Mouse (Mus musculus) adrenal gland, postnatal 10 days (tissue): ENCODE measurements around the gene Large1. TPM values are rescaled to one million over a fixed set of nuclear protein-coding genes. Genes with fewer than 3 reads are reported as not detected.
"Not testable (repeated sequence)": the region's sequence is repeated elsewhere in the genome, so short reads cannot be mapped to it uniquely, and the experiment has no call there.

Source experiments
- DNase-seq: peaks from one replicate; pipeline ENCODE4 v3.0.0; 2021; ENCODE audit warnings: mixed read lengths
- total RNA-seq, 2 experiments: library from RNA; stranded (reverse); gene quantifications; 2 replicates each; pipeline ENCODE4 v1.2.3; 2021

The Large1 gene
- total RNA-seq, 2 experiments from 2014 or later: 20.9 to 25.7 TPM

DNA sequence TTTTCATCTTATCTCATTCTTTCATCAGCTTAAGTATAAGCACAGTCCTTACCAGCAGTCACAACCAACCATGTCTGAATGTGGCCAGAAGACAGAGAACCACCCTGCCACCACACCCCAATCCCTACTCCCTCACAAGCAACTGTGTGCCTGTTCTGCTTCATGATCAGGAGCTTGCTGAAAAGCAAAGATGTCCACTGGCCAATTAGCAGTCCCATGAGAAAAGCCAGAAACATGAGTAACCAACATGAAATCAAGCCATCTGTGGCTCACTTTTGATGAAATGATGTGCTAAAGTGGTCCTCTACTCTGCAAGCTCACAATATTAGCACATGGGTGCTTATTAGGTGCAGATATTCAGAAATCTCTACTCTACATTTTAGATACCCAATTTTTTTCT is 57.8 kb downstream of the Large1 start:
- DNase-seq: no peak

DNA sequence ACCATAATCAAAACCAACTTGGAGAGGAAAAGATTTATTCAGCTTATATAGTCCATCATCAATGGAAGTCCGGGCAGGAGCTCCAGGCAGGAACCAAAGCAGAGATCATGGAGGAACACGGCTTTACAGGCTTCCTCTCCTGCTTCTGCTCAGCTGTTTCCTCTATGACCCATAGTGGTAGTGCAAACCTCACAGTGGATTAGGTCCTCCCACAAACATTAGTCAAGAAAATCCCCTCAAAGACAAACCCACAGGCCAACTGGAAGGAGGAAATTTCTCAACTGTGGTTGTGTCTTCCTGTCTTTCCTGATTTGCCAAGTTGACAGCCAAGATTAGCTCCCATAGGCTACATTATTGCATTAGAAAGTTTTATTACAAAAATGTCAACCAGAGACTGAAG is 59.7 kb downstream of the Large1 start:
- DNase-seq: no peak

DNA sequence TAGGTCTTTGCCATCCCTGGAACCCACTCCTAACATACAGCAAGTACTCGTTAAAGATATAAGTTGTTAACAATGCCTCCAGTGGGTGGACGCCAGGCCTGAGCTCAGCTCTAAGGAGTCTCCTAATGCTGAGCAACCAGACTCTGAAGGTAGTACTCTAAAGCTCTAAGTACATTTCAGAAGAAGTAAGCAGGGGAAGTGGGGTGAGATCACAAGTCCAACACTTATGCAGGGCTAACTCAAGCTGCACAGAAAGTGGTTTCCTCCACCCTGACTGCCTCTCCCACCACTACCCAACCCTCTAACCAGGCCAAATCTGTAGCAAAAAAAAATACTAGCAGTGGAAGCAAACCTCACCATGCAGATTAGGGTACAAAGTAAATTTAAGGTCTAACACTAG is 61.7 kb downstream of the Large1 start:
- no peak for DNase-seq

DNA sequence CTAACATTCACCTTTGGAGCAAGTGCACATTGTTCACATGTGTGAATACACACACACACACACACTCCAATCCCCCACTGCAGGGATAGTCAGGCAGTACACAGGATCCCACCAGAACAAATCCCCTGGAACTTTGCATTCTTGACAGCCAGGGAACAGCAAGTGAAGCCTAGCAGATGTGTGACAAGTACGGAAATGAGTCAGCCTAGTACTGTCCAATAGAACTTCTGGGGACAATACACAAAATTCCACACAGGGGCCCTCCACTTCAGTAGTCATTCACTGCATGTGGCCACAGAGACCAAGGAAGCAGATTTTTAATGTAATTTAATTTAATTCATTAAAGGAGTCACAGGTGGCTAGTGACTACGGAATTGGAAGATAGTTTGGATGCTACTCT is 62.7 kb downstream of the Large1 start:
- DNase-seq: no peak

- no peak for DNase-seq
Measured at GRCm38 (mm10) chr8:73289831-73290230, 63.5 kb downstream of the Large1 start.

DNA sequence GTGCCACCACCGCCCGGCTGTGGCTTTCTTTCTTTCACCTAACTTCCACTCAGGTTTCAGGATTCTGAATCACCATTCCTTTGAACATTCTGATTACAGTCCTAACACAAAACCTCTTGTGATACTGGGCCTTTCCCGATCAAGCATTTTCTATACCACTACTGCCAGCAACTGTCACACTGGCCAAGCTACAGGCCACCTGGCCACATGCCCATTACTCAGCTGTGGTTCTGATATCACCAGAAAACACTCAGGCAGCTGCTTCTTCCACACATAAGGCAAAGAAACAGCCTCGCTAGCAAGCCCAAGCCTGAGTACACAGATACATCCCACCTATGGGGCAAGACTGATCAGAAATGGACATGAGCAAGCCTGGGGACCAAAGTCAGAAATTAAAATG is 71.3 kb downstream of the Large1 start:
- DNase-seq: peak; percentile 32

DNA sequence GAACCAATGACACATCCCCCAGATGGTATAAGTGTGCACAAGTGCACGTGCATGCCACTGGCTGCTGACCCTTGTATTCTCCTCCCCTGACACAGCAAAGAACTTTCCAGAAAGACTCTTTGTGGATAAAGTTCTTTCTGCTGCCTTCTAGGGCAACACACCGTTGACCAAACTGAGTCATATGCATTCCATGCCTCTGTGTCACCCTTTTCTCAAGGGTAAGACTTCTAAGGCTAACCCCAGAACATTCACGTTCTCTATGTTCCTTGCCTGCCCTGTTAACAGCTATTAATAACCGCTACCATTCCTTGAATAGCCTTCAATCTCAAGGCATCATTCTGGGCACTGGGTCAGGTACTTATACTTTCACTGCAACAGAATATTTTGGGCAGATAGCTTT is 77.3 kb downstream of the Large1 start:
- DNase-seq: no peak

DNA sequence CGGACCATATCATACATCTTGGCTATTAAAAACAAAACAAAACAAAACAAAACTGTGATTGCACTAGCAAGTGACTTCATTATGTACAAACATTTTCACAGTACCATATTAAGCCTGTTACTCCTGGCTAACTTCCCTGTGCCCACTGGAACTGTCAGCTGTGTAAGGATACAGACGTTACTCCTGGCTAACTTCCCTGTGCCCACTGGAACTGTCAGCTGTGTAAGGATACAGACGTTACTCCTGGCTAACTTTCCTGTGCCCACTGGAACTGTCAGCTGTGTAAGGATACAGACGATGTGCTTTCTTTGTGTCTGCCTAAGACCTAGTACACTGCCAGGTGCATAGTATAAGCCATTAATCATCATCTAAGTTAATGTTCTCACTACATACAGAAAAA is 77.9 kb downstream of the Large1 start:
- DNase-seq: not testable (repeated sequence)

GRCm38 (mm10) chr8:73273150-73273549 is 80.2 kb downstream of the Large1 start:
- no peak for DNase-seq

GRCm38 (mm10) chr8:73270991-73271390 is 82.3 kb downstream of the Large1 start:
- DNase-seq: no peak

- DNase-seq: peak; percentile 75
Measured at GRCm38 (mm10) chr8:73257981-73258380, 95.4 kb downstream of the Large1 start.

GRCm38 (mm10) chr8:73244186-73244585 is 109.2 kb downstream of the Large1 start:
- peak; percentile 28 for DNase-seq

GRCm38 (mm10) chr8:73242066-73242465 is 111.3 kb downstream of the Large1 start:
- no peak for DNase-seq

DNA sequence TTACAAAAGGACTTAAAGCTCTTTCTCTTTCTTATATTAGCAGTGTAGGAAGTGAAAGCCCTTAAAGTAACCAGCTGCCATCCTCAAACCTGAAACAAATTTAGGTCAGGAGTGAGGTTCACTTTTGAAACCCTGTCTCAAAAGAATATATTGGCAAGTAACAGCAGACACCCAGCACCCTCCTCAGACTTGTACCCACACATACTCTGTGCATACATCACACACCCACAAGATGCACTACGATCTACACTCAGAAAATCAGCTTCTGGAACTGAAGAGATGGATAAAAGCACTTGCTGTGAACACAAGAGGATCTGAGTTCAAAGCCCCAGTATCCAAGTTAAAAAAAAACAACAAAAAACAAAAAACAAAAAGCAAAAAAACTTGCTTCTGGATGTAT is 119.1 kb downstream of the Large1 start:
- DNase-seq: no peak

DNA sequence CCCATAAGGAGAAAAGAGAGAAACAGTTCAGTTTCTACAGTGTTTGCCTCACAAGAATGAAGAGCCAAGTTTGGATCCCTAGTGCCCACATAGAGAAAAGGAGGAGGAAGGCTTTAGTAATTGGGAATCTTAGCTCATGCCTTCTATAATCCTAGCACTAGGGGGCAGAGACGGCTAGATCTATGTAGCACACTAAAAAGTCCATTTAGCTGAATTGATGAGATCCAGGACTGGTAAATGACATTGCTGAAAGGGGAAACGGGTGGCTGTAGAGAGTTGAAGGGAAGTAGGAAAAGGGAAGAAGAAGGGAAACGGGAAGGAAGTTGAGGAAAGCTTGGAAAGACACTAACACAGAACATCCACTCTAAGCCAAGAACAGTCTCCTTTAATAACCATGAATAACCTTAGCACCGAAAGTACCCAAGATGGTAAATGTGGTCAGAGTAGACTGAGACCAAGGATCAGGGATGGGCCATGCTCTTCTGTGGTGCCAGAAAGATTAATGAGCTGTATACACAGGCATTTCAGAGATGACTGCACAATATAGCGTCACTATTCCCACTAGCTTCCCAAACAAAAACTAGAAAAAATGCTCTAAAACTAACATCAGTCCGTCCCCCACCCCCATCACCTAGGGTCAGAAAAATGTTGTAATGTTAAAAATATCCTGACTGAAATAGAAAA is 119.8 kb downstream of the Large1 start:
- DNase-seq: peak; percentile 48

DNA sequence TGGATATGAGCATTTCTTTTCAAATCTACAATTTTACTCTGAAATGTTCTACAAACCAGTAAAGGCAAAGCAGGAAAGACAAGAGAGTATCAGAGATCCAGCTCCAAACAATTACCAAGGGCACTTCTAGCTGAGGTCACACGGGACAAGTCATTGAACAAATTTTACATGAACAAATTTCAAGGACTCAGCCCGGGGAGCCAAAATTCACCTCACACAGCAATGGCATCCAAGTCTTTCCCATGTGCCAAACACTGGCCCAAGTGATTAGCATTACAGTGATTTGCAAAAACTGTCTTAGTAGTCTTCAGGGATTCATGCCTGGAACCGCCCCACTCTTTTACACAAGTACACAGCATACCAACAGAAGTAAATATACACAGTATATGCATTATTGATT is 126.5 kb downstream of the Large1 start:
- DNase-seq: peak; percentile 43

DNA sequence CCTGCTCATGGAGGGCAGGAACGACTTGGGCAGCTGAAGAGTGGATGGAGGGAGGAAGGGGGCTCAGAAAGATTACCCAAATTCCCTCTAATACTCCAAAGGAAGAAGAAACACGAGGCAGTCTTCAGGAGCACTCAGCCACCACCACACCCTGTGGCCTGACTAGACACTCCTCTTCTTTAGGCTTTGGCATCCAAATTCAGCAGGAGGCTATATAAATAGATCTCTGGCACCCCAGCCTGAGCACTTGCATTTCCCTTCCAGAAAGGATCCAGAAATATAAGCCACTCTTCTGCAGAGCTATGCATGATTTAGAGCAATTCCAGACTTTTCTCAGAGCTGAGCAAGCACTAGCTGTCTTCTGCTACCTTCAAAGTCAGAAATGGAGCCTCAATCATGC is 127.7 kb downstream of the Large1 start:
- DNase-seq: no peak

GRCm38 (mm10) chr8:73219178-73219811 is 134.0 kb downstream of the Large1 start:
- no peak for DNase-seq

- DNase-seq: no peak
Measured at GRCm38 (mm10) chr8:73206831-73207230, 146.5 kb downstream of the Large1 start.

DNA sequence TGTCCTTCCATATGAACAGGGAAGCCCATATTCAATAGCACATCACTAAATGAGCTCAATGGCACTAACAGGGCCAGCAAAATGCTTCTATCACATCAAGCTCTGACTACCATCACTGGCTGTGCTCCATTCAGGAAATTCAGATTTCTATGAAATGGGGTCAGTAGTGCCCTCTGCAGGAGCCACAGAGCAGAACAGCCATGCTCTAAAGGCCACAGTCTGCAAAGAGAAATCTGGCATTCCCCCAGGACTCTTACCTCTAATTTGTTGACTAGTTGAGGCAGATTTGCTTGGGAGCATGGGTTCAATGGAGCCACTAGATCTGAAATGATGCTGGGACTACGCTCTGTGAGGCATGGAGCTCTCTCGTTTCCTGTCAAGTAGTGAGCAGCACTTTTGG is 151.5 kb downstream of the Large1 start:
- DNase-seq: peak; percentile 15

- no peak for DNase-seq
Measured at GRCm38 (mm10) chr8:73197714-73198113, 155.6 kb downstream of the Large1 start.

- no peak for DNase-seq
Measured at GRCm38 (mm10) chr8:73188684-73189083, 164.7 kb downstream of the Large1 start.

DNA sequence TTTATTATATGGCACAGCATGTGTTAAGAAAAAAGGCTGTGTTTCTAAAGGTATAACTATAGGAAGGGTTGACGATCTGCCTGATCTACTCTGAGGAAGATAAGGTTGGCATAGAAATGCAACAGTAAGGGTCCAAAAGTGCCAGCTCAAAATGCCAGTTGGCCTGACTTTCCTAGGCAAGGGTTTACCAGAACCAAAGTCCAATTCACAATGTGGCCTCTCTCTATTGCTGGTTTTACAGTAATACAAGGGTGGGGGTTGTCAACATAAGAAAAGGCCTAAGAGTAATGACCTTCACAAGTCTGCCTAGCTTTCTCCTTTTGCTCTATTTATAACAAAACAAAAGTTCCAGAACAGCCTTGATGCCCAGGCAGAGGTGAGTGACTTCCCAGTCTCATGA is 166.0 kb downstream of the Large1 start:
- no peak for DNase-seq

DNA sequence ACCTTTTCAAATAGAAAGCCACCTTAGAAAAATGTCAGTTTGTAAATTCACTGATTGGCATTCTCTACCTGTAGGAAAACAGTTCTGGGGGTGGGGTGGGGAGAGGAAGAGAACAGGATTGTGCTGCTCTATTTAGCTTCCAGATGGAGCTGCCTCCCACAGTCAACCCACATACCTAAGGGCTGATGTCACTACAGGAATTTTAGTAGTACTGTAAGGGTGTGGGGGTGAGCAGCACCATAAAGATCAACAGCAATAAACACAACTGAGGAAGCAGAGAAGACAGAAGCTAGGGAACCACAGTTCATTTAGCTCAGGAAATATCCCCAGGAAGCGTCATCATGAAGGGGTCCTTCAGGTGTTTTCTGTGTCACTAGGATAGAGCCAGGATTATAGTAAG is 174.9 kb downstream of the Large1 start:
- DNase-seq: no peak
